Mouse (Mus musculus) hindbrain, embryonic 16.5 days (tissue): ENCODE measurements around the gene Camta1. TPM values are rescaled to one million over a fixed set of nuclear protein-coding genes. Genes with fewer than 3 reads are reported as not detected.

Experiments used
- ATAC-seq: fragments of 200-750 bp; cut with Nextera tagmentation; 2 replicates; pipeline ENCODE4 v1.8.0; 2017; ENCODE audit warnings: moderate TSS enrichment, moderate library complexity
- H3K27ac ChIP-seq: fragments of 300-500 bp; sonication (generic); 2 replicates; pipeline ENCODE4 v1.5.1; 2014; ENCODE audit warnings: low read depth, mild to moderate bottlenecking, control low read depth, low read length, moderate library complexity
- H3K27me3 ChIP-seq: fragments of 300-500 bp; sonication (generic); replicated peaks from 2 replicates; pipeline ENCODE4 v1.6.1; 2014; ENCODE audit warnings: low read length; ENCODE audit not compliant: control insufficient read depth, insufficient read depth
- H3K36me3 ChIP-seq: fragments of 300-500 bp; sonication (generic); 2 replicates; pipeline ENCODE4 v1.6.1; 2014; ENCODE audit warnings: mild to moderate bottlenecking, low read length, moderate library complexity, mixed read lengths; ENCODE audit not compliant: control insufficient read depth, insufficient read depth
- H3K4me1 ChIP-seq: fragments of 300-500 bp; sonication (generic); 2 replicates; pipeline ENCODE4 v1.6.1; 2014; ENCODE audit warnings: low read depth, low read length; ENCODE audit not compliant: control insufficient read depth, insufficient read depth
- H3K4me2 ChIP-seq: fragments of 300-500 bp; sonication (generic); 2 replicates; pipeline ENCODE4 v1.6.1; 2014; ENCODE audit warnings: mild to moderate bottlenecking, low read length, control low read depth, moderate library complexity
- H3K4me3 ChIP-seq: fragments of 300-500 bp; sonication (generic); 2 replicates; pipeline ENCODE4 v1.5.1; 2014; ENCODE audit warnings: mild to moderate bottlenecking, low read length, control low read depth, moderate library complexity
- H3K9ac ChIP-seq: fragments of 300-500 bp; sonication (generic); 2 replicates; pipeline ENCODE4 v1.6.1; 2014; ENCODE audit warnings: low read depth, mild to moderate bottlenecking, control low read depth, low read length, moderate library complexity
- H3K9me3 ChIP-seq: fragments of 300-500 bp; sonication (generic); 2 replicates; pipeline ENCODE4 v1.6.1; 2014; ENCODE audit warnings: mild to moderate bottlenecking, low read length, moderate library complexity; ENCODE audit not compliant: control insufficient read depth
- WGBS: fragments of 180-500 bp; shearing (Covaris S2); extraction: QIAGEN DNeasy Blood & Tissue Kit; methylation state at CpG from one replicate; pipeline ENCODE4 v1.1.7; 2014; 5-methylcytosine and 5-hydroxymethylcytosine counted together
- polyA plus RNA-seq: library from polyadenylated mRNA; unstranded; fragments of >200 nt; fragmentation: Nextera tagmentation; extraction: Ambion mirVana; gene quantifications from 2 replicates; pipeline ENCODE4 v1.2.1, GENCODE M21; 2015

The Camta1 gene
- polyA plus RNA-seq, 1 experiment from 2014 or later, result 153 TPM

DNA sequence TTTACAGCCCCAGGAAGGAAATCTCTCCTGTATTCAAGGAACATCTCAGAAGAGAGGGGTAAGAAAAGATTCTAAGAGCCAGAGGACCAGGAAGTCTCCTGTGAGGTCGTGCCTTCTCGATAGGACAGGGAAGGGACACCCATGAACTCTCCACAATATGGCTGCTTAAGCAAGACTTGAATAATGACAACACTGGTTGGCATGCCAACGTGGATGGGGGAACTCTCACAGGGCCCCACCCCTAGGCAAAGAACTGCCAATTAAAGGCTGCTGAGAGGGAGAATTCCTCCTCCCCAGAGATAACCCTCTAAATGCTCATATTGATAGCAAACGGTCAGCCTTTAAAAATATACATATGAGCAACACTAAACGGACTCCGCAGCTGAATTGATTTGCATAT lies 39.1 kb upstream of the Camta1 start:
- Histone ChIP-seq H3K9ac (no peak overlapping the region), H3K4me2 (no peak overlapping the region), H3K36me3 (no peaks in the 10 kb centered on the region), H3K9me3 (no peaks in the 10 kb centered on the region), H3K4me3 (no peak overlapping the region), H3K27ac (no peak overlapping the region), H3K27me3 (no peaks in the 10 kb centered on the region), H3K4me1 (peaks cover 5% of the 10 kb centered on the region)
- WGBS, result 66% methylated on average over 6 of the region's 6 CpGs
- ATAC-seq, result no peak

- WGBS, result 70% methylated on average over 11 of the region's 11 CpGs
- Histone ChIP-seq H3K9me3 (no peaks in the 10 kb centered on the region), H3K27ac (no peak overlapping the region), H3K27me3 (no peaks in the 10 kb centered on the region), H3K4me1 (peaks cover 5% of the 10 kb centered on the region), H3K4me2 (no peak overlapping the region), H3K9ac (no peak overlapping the region), H3K4me3 (no peak overlapping the region), H3K36me3 (no peaks in the 10 kb centered on the region)
- ATAC-seq, result no peak
Measured at GRCm38 (mm10) chr4:151899707-151900384, 38.2 kb upstream of the Camta1 start.

- no peak for ATAC-seq
- H3K9ac ChIP-seq, result no peak overlapping the region
Measured at GRCm38 (mm10) chr4:151898600-151899245, 37.0 kb upstream of the Camta1 start.

GRCm38 (mm10) chr4:151897069-151897617 lies 35.5 kb upstream of the Camta1 start:
- no peak overlapping the region for H3K4me2 ChIP-seq
- H3K36me3 ChIP-seq, result no peaks in the 10 kb centered on the region
- H3K4me3 ChIP-seq, result no peak overlapping the region
- no peak overlapping the region for H3K9ac ChIP-seq
- H3K4me1 ChIP-seq, result peaks cover 5% of the 10 kb centered on the region
- 71% methylated on average over 9 of the region's 9 CpGs for WGBS
- ATAC-seq, result no peak
- H3K27ac ChIP-seq, result no peak overlapping the region
- no peaks in the 10 kb centered on the region for H3K9me3 ChIP-seq
- H3K27me3 ChIP-seq, result no peaks in the 10 kb centered on the region

More at GRCm38 (mm10) chr4:151898600-151899245, 37.0 kb upstream of the Camta1 start:
- Histone ChIP-seq H3K27me3 (no peaks in the 10 kb centered on the region), H3K4me2 (no peak overlapping the region), H3K27ac (no peak overlapping the region), H3K4me3 (no peak overlapping the region), H3K9me3 (no peaks in the 10 kb centered on the region), H3K4me1 (peaks cover 5% of the 10 kb centered on the region), H3K36me3 (no peaks in the 10 kb centered on the region)
- 39% methylated on average over 13 of the region's 13 CpGs for WGBS

DNA sequence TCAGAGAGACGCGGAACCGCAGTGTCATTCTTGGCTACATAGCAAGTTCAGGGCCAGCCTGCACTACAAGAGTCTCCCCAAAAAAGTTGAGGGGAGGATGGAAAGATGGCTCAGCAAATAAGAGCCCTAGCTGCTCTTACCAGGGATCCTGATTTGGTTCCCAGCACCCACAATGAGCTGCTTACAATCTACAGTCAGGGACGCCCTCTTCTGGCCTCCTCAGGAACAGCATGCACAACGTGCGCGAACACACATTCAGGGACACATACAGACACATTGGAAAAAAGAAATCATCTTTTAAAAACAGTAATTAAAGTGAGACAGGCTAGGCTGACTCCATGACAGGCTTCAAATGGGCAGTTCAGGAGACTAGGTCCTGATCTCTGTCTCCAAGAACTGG lies 33.9 kb upstream of the Camta1 start:
- WGBS, result 93% methylated on average over 7 of the region's 7 CpGs
- no peaks in the 10 kb centered on the region for H3K36me3 ChIP-seq
- no peak overlapping the region for H3K4me3 ChIP-seq
- no peak overlapping the region for H3K4me2 ChIP-seq
- no peak for ATAC-seq
- H3K27ac ChIP-seq, result no peak overlapping the region
- H3K27me3 ChIP-seq, result no peaks in the 10 kb centered on the region
- peaks cover 5% of the 10 kb centered on the region for H3K4me1 ChIP-seq
- H3K9ac ChIP-seq, result no peak overlapping the region
- H3K9me3 ChIP-seq, result no peaks in the 10 kb centered on the region

- ATAC-seq, result no peak
- WGBS, result 94% methylated on average over 12 of the region's 12 CpGs
- no peaks in the 10 kb centered on the region for H3K36me3 ChIP-seq
- no peak overlapping the region for H3K27ac ChIP-seq
- H3K4me3 ChIP-seq, result no peak overlapping the region
- H3K27me3 ChIP-seq, result no peaks in the 10 kb centered on the region
- H3K4me2 ChIP-seq, result no peak overlapping the region
- H3K9me3 ChIP-seq, result no peaks in the 10 kb centered on the region
- peaks cover 5% of the 10 kb centered on the region for H3K4me1 ChIP-seq
- H3K9ac ChIP-seq, result no peak overlapping the region
Measured at GRCm38 (mm10) chr4:151894926-151895325, 33.2 kb upstream of the Camta1 start.

GRCm38 (mm10) chr4:151893241-151893640 lies 31.6 kb upstream of the Camta1 start:
- H3K27me3 ChIP-seq, result no peaks in the 10 kb centered on the region
- WGBS, result 79% methylated on average over 6 of the region's 6 CpGs
- no peaks in the 10 kb centered on the region for H3K9me3 ChIP-seq
- no peak overlapping the region for H3K27ac ChIP-seq
- no peaks in the 10 kb centered on the region for H3K36me3 ChIP-seq
- no peak overlapping the region for H3K4me2 ChIP-seq
- ATAC-seq, result no peak
- H3K4me3 ChIP-seq, result no peak overlapping the region
- no peaks in the 10 kb centered on the region for H3K4me1 ChIP-seq
- H3K9ac ChIP-seq, result no peak overlapping the region

DNA sequence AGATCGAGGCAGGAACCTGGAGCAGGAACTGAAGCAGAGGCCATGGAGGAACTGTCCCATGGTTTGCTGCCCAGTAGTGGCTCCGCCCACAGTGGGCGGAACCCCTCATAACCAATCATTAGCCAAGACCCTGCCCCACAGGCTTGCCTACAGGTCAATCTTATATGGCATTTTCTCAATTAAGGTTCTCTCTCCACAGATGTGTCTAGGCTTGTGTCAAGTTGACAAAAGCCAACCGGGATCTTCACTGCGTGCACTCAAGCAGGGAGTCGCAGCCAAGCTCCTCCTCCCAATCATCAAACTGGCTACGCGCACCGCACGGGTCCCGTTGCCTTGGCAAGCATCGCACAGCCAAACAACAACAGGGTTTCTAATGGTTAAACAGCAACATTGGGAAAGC lies 19.9 kb upstream of the Camta1 start:
- H3K9ac ChIP-seq, result no peak overlapping the region
- H3K27ac ChIP-seq, result no peak overlapping the region
- H3K9me3 ChIP-seq, result no peaks in the 10 kb centered on the region
- H3K36me3 ChIP-seq, result no peaks in the 10 kb centered on the region
- H3K27me3 ChIP-seq, result no peaks in the 10 kb centered on the region
- WGBS, result 91% methylated on average over 12 of the region's 12 CpGs
- ATAC-seq, result no peak
- H3K4me2 ChIP-seq, result no peak overlapping the region
- no peaks in the 10 kb centered on the region for H3K4me1 ChIP-seq
- H3K4me3 ChIP-seq, result no peak overlapping the region

- H3K27ac ChIP-seq, result no peak overlapping the region
- no peaks in the 10 kb centered on the region for H3K27me3 ChIP-seq
- no peaks in the 10 kb centered on the region for H3K36me3 ChIP-seq
- H3K4me3 ChIP-seq, result no peak overlapping the region
- peaks cover 8% of the 10 kb centered on the region; the same call in 1 of the 2 replicates for H3K4me1 ChIP-seq
- H3K9ac ChIP-seq, result no peak overlapping the region
- no peak overlapping the region for H3K4me2 ChIP-seq
- WGBS, result 80% methylated on average over 5 of the region's 5 CpGs
- H3K9me3 ChIP-seq, result no peaks in the 10 kb centered on the region
- ATAC-seq, result no peak
Measured at GRCm38 (mm10) chr4:151880044-151880690, 18.5 kb upstream of the Camta1 start.
